Mouse (Mus musculus): Measurements from ENCODE around the gene Stard10. TPM values are rescaled to one million over a fixed set of nuclear protein-coding genes. Genes with fewer than 3 reads are reported as not detected.

Stard10 gene
- polyA plus RNA-seq, 1 experiment from 2014 or later = 31.3 TPM

DNA sequence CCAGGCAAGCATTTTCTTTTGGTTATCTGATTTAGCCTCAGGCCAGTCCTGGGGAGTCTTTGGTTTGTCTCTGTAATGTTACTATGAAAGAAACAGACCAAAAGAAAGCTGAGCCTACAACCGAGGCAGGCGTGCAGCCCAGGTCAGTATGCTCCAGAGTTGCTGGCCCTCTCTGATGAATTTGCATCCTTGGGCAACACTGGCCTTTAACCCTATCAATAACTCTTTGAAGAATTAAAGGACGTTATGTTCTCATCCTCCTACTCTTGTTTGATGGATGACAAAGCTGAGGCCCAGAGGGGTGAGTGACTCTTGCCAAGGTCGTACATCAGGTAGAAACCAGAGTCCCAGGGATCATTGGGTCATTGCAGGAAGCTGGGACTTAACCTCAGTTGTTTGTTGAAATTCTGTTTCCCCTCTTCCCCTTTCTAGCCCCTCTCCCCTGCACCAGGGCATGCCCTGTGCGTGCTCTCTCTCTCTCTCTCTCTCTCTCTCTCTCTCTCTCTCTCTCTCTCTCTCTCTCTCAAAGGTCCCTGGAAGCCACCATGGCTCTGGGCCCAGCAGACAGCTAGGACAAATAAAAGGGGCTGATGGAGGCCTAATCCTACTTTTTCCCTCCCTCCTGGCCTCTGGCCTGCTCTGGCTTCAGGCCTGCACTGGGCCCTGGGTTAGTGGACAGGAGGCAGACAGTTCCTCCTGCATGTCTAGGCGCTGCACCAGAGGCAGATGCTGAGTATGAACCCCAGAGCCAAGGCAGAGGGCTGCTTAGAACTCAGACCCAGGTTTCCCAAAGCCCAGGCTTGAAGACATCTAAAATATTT lies 7.5 kb downstream of the Stard10 start:
- H3K4me3 ChIP-seq (ENCODE audit: low read length) = no peak overlapping the region
- 67% methylated on average over 6 of the region's 6 CpGs for WGBS
- H3K27me3 ChIP-seq (ENCODE audit: control insufficient read depth, insufficient read depth, low read length) = no peaks in the 10 kb centered on the region; the same call in 1 of the 2 replicates
- peaks cover 15% of the 10 kb centered on the region for H3K4me1 ChIP-seq (ENCODE audit: control insufficient read depth, insufficient read depth, low read length)
- H3K36me3 ChIP-seq (ENCODE audit: control insufficient read depth, insufficient read depth) = no peaks in the 10 kb centered on the region
- no peak overlapping the region for H3K27ac ChIP-seq (ENCODE audit: low read length)
- H3K9me3 ChIP-seq (replicated peaks; ENCODE audit: control insufficient read depth, low read length) = no peaks in the 10 kb centered on the region
- H3K4me2 ChIP-seq (ENCODE audit: low read depth, low read length) = no peak overlapping the region
- H3K9ac ChIP-seq (ENCODE audit: low read length) = no peak overlapping the region; the same call in 1 of the 2 replicates
- no peak for ATAC-seq (replicated peaks; ENCODE audit: extremely low read depth, insufficient read depth, low FRiP score)

DNA sequence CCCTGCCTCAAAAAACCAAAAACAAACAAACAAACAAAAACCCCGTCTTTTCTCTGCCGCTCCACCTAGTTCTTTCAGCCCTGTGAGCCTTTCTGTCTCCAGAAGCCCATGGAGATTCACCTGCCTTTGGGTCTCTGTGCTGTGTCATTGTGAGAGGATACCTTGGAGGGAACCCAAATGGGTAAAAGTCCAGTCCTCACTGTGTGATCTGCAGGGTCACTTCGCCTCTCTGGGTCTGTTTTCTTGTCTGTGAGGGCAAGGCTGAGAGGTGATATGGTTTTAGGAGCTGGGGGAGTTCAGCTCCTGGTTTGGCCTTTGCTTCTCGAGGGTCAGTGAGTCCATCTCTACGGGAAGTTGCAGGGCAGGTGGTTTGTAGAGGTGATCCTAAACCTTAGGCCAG lies 9.1 kb downstream of the Stard10 start:
- H3K27ac ChIP-seq (ENCODE audit: low read length) = no peak overlapping the region
- no peak overlapping the region for H3K4me3 ChIP-seq (ENCODE audit: low read length)
- no peaks in the 10 kb centered on the region; the same call in 1 of the 2 replicates for H3K27me3 ChIP-seq (ENCODE audit: control insufficient read depth, insufficient read depth, low read length)
- no peak overlapping the region for H3K9ac ChIP-seq (ENCODE audit: low read length)
- no peaks in the 10 kb centered on the region for H3K9me3 ChIP-seq (replicated peaks; ENCODE audit: control insufficient read depth, low read length)
- H3K36me3 ChIP-seq (ENCODE audit: control insufficient read depth, insufficient read depth) = no peaks in the 10 kb centered on the region
- H3K4me1 ChIP-seq (ENCODE audit: control insufficient read depth, insufficient read depth, low read length) = peaks cover 10% of the 10 kb centered on the region
- ATAC-seq (replicated peaks; ENCODE audit: extremely low read depth, insufficient read depth, low FRiP score) = no peak
- whole genome bisulfite sequencing = 88% methylated on average over 5 of the region's 5 CpGs
- H3K4me2 ChIP-seq (ENCODE audit: low read depth, low read length) = no peak overlapping the region

DNA sequence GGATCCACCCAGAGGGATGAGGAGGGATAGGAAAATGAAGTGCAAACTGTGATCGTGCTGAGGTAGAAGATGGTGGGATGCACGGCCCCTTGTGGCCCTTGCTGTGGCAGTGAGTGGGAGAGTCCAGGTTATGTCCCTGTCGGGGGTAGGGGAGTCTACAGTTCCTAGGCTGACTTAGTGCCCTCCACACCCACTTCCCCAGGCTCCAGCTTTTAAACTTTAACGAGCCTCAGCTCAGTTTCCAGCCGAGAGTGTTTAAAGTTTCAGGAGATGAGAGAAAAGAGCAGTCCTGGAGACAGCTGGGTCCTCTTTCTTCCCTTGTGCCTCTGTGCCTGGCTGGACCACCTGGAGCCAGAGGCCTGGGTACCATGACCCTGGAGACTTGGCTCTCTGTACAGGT lies 10.4 kb downstream of the Stard10 start:
- H3K4me2 ChIP-seq (ENCODE audit: low read depth, low read length) = no peak overlapping the region
- ATAC-seq (replicated peaks; ENCODE audit: extremely low read depth, insufficient read depth, low FRiP score) = no peak
- H3K4me3 ChIP-seq (ENCODE audit: low read length) = no peak overlapping the region
- H3K9ac ChIP-seq (ENCODE audit: low read length) = no peak overlapping the region
- no peaks in the 10 kb centered on the region for H3K9me3 ChIP-seq (replicated peaks; ENCODE audit: control insufficient read depth, low read length)
- no peaks in the 10 kb centered on the region; the same call in 1 of the 2 replicates for H3K27me3 ChIP-seq (ENCODE audit: control insufficient read depth, insufficient read depth, low read length)
- WGBS = 80% methylated on average over 5 of the region's 5 CpGs
- peaks cover 10% of the 10 kb centered on the region for H3K4me1 ChIP-seq (ENCODE audit: control insufficient read depth, insufficient read depth, low read length)
- H3K27ac ChIP-seq (ENCODE audit: low read length) = no peak overlapping the region
- H3K36me3 ChIP-seq (ENCODE audit: control insufficient read depth, insufficient read depth) = no peaks in the 10 kb centered on the region

DNA sequence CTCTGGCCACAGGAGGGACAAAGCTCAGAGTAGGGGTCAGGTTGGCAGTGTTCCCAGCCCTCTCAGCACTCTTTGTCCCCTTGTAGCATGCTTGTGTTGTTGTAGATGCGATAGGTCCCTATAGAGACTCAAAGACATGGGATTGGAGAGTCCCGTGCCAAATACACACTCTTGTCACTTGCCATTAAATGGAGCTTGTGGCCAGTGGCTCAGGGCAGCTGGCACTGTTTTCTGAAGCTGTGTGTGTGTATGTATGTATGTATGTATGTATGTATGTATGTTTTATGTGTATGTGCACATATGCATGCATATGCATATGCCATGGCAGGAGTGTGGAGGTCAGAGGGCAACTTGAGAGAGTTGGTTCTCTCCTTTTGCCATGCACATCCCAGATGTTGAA lies 10.9 kb downstream of the Stard10 start:
- Histone ChIP-seq H3K9ac (ENCODE audit: low read length) (no peak overlapping the region), H3K36me3 (ENCODE audit: control insufficient read depth, insufficient read depth) (no peaks in the 10 kb centered on the region), H3K27ac (ENCODE audit: low read length) (no peak overlapping the region), H3K4me2 (ENCODE audit: low read depth, low read length) (no peak overlapping the region), H3K4me1 (ENCODE audit: control insufficient read depth, insufficient read depth, low read length) (peaks cover 10% of the 10 kb centered on the region), H3K27me3 (ENCODE audit: control insufficient read depth, insufficient read depth, low read length) (no peaks in the 10 kb centered on the region; the same call in 1 of the 2 replicates), H3K4me3 (ENCODE audit: low read length) (no peak overlapping the region), H3K9me3 (replicated peaks; ENCODE audit: control insufficient read depth, low read length) (no peaks in the 10 kb centered on the region)
- no peak for ATAC-seq (replicated peaks; ENCODE audit: extremely low read depth, insufficient read depth, low FRiP score)
- WGBS = 80% methylated on average over 2 of the region's 2 CpGs

GRCm38 (mm10) chr7:101328621-101329158 lies 11.8 kb downstream of the Stard10 start:
- H3K4me1 ChIP-seq (ENCODE audit: control insufficient read depth, insufficient read depth, low read length) = peaks cover 10% of the 10 kb centered on the region
- no peaks in the 10 kb centered on the region for H3K36me3 ChIP-seq (ENCODE audit: control insufficient read depth, insufficient read depth)
- H3K27me3 ChIP-seq (ENCODE audit: control insufficient read depth, insufficient read depth, low read length) = no peaks in the 10 kb centered on the region; the same call in 1 of the 2 replicates
- 47% methylated on average over 4 of the region's 4 CpGs for WGBS
- no peaks in the 10 kb centered on the region for H3K9me3 ChIP-seq (replicated peaks; ENCODE audit: control insufficient read depth, low read length)
- no peak for ATAC-seq (replicated peaks; ENCODE audit: extremely low read depth, insufficient read depth, low FRiP score)
- no peak overlapping the region for H3K4me2 ChIP-seq (ENCODE audit: low read depth, low read length)
- H3K27ac ChIP-seq (ENCODE audit: low read length) = no peak overlapping the region
- no peak overlapping the region for H3K4me3 ChIP-seq (ENCODE audit: low read length)
- H3K9ac ChIP-seq (ENCODE audit: low read length) = no peak overlapping the region

DNA sequence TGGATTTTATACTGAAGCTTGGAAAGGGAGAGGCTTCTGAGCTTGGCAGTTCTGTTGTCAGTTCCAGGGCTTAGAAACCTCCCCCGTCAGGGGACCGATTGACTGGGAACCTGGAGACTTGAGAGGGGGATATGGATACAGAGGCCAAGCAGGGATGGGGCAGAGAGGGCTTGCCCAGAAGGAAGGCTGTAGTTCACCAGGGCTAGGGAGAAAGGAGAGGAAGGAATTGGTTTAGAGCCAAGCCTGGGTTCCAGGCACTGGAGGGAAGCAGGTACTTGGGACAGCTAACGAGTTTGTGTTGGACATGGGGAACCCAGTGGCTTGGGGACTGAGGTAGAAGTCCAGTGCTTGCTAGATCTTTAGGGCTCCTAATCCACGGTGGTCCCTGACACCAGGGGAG lies 12.7 kb downstream of the Stard10 start:
- no peaks in the 10 kb centered on the region; the same call in 1 of the 2 replicates for H3K27me3 ChIP-seq (ENCODE audit: control insufficient read depth, insufficient read depth, low read length)
- H3K9ac ChIP-seq (ENCODE audit: low read length) = no peak overlapping the region

GRCm38 (mm10) chr7:101330074-101330840 lies 13.4 kb downstream of the Stard10 start:
- no peak overlapping the region for H3K27ac ChIP-seq (ENCODE audit: low read length)
- H3K4me1 ChIP-seq (ENCODE audit: control insufficient read depth, insufficient read depth, low read length) = peaks cover 10% of the 10 kb centered on the region
- no peaks in the 10 kb centered on the region for H3K36me3 ChIP-seq (ENCODE audit: control insufficient read depth, insufficient read depth)
- ATAC-seq (replicated peaks; ENCODE audit: extremely low read depth, insufficient read depth, low FRiP score) = no peak
- H3K4me3 ChIP-seq (ENCODE audit: low read length) = no peak overlapping the region
- H3K27me3 ChIP-seq (ENCODE audit: control insufficient read depth, insufficient read depth, low read length) = no peaks in the 10 kb centered on the region; the same call in 1 of the 2 replicates
- WGBS = 63% methylated on average over 10 of the region's 10 CpGs
- no peak overlapping the region for H3K4me2 ChIP-seq (ENCODE audit: low read depth, low read length)
- H3K9me3 ChIP-seq (replicated peaks; ENCODE audit: control insufficient read depth, low read length) = no peaks in the 10 kb centered on the region
- no peak overlapping the region for H3K9ac ChIP-seq (ENCODE audit: low read length)

More for the DNA sequence above, 12.7 kb downstream of the Stard10 start:
- H3K36me3 ChIP-seq (ENCODE audit: control insufficient read depth, insufficient read depth) = no peaks in the 10 kb centered on the region
- H3K9me3 ChIP-seq (replicated peaks; ENCODE audit: control insufficient read depth, low read length) = no peaks in the 10 kb centered on the region
- H3K4me2 ChIP-seq (ENCODE audit: low read depth, low read length) = no peak overlapping the region
- WGBS = 73% methylated on average over 4 of the region's 4 CpGs
- no peak overlapping the region for H3K27ac ChIP-seq (ENCODE audit: low read length)
- no peak for ATAC-seq (replicated peaks; ENCODE audit: extremely low read depth, insufficient read depth, low FRiP score)
- no peak overlapping the region for H3K4me3 ChIP-seq (ENCODE audit: low read length)
- peaks cover 10% of the 10 kb centered on the region for H3K4me1 ChIP-seq (ENCODE audit: control insufficient read depth, insufficient read depth, low read length)

- no peaks in the 10 kb centered on the region for H3K36me3 ChIP-seq (ENCODE audit: control insufficient read depth, insufficient read depth)
- no peak overlapping the region for H3K4me3 ChIP-seq (ENCODE audit: low read length)
- no peaks in the 10 kb centered on the region for H3K27me3 ChIP-seq (ENCODE audit: control insufficient read depth, insufficient read depth, low read length)
- H3K4me1 ChIP-seq (ENCODE audit: control insufficient read depth, insufficient read depth, low read length) = peaks cover 10% of the 10 kb centered on the region
- H3K27ac ChIP-seq (ENCODE audit: low read length) = no peak overlapping the region
- no peak for ATAC-seq (replicated peaks; ENCODE audit: extremely low read depth, insufficient read depth, low FRiP score)
- no peak overlapping the region for H3K9ac ChIP-seq (ENCODE audit: low read length)
- 76% methylated on average over 4 of the region's 4 CpGs for WGBS
- H3K4me2 ChIP-seq (ENCODE audit: low read depth, low read length) = no peak overlapping the region
- no peaks in the 10 kb centered on the region for H3K9me3 ChIP-seq (replicated peaks; ENCODE audit: control insufficient read depth, low read length)
These were observed 13.9 kb downstream of the Stard10 start for GRCm38 (mm10) chr7:101330841-101331173.

All from heart, embryonic 16.5 days (tissue).